Mouse (Mus musculus) Muller cell, postnatal 12 days (primary cell): Measurements from ENCODE around the gene Taar6.

Experiments used
- DNase-seq: peaks from one replicate; pipeline ENCODE4 v3.0.0-alpha.2; 2015; ENCODE audit errors: inconsistent ontology term

Taar6 gene

GRCm38 (mm10) chr10:23985546-23985945, at the start of gene Taar6:
Taar6 (minus strand) TSS chr10:23985646.
- no peak for DNase-seq

GRCm38 (mm10) chr10:24031347-24031746, 45.9 kb upstream of the Taar6 start:
- no peak for DNase-seq

DNA sequence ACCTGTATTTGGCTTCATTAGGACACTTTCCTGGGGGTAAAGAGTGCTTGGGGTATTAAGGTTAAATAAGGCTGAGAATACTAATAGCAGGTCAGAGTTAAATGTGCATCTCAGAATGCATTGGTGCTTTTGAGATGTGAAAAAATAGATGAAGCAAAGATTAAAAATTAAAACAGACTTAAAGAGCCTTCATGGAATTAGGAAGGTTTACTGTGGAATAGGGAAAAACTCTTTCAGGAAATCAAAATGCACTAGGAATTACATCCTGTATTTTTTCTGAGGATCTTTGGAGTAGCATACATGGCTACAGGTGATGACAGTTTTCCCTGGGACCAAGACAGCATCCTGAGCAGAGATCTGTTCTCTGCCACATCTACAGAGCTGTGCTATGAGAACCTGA, 41.5 kb upstream of the Taar6 start, which contains the start of gene Taar7d:
Gene Taar7d (plus strand): TSS at position 301 of the 400 bp plus-strand sequence.
- DNase-seq: no peak

DNA sequence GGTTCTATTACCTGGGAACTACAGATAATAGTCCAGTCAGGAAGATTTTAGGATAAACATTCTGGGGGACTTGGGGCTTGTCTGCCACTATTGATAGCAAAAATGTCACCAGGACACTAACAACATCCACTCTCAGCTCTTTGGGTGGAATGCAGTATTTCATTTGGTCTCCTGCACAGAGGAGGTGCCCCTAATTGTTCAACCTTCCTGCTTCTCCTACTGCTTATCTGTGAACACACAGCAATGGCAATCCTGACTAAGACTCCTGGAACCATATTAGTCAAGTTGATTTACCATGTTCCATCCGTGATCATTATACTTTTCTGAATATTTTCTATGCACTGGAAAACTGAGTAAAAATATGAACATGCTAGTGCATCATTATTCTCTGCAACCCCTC, 22.7 kb upstream of the Taar6 start:
- DNase-seq: no peak

DNA sequence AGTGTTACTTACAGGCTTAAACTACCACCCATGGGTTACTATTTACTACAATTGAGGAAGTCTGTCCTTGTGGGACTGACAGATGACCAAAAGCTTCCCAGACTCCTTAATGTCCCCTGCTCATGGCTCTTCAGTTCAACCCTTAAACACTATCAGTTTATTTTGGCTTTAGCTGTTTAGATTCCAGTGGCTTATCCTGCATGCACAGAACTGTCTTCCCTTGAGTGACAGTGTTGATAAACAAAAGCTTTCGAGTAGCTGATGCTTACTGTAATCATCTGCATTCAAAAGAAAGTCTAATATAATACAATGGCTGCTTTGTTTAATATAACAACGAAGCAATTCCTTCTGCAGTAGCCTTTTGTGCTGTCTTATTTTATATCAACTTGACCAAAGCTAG, 21.6 kb upstream of the Taar6 start:
- DNase-seq: no peak

- DNase-seq: peak; percentile 17
Measured at GRCm38 (mm10) chr10:24006442-24006841, 21.0 kb upstream of the Taar6 start.

GRCm38 (mm10) chr10:23999639-24000038, 14.2 kb upstream of the Taar6 start, which contains the start of gene Taar7b:
Taar7b (plus strand) TSS chr10:23999939.
- no peak for DNase-seq

DNA sequence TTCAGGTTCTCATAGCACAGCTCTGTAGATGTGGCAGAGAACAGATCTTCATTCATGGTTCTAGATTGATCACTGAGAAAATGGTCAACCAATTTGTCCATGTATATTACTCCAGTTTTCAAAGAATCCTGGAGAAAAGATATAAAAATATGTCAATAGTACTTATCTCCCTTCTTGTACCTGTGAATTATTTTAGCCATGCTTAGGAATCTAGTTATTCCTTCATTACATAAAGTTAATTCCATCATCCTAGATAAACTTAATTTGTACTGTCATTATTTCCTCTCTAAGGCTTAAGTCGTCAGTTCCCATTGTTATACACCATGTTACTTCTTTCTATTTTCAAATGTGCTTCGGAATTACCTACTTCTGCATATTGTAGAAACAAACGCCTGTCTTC, 7.9 kb upstream of the Taar6 start, which contains the start of gene Taar7a:
Gene Taar7a (minus strand): TSS at position 101 of the 400 bp plus-strand sequence.
- no peak for DNase-seq

DNA sequence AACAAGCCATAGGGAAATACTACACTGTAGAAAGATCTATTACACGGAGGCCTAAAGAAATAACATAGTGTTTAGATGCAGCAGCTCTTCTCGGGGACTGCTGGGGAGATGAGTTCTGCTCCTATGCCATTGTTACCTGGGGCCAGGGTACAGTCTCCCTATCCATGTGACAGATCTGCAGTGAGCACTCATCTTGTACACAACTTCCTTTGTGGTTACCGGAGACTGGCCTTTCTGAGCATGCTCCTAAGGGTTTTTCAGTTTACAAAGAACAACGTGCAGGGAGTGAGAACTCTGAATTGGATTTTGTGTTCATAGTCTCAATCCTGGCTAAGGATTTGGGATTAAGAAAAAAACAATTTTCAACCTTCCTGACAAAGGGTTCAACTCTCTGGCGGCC, 973 bp upstream of the Taar6 start:
- no peak for DNase-seq

GRCm38 (mm10) chr10:23978901-23979705, 6.3 kb downstream of the Taar6 start:
- DNase-seq: peak; percentile 92

- DNase-seq: no peak
Measured at GRCm38 (mm10) chr10:23977958-23978357, 7.5 kb downstream of the Taar6 start.

DNA sequence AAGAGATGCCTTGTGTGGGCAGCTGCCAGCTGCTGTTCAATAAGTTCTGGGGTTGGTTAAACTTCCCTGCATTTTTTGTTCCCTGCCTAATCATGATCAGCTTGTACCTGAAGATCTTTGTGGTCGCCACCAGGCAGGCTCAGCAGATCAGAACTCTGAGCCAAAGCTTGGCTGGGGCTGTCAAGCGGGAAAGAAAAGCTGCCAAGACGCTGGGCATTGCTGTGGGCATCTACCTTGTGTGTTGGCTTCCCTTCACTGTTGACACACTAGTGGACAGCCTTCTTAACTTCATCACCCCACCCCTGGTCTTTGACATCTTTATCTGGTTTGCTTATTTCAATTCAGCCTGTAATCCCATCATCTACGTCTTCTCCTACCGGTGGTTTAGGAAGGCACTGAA, 14.2 kb downstream of the Taar6 start:
- DNase-seq: no peak

GRCm38 (mm10) chr10:23970656-23971165, 14.7 kb downstream of the Taar6 start, which contains the start of gene Taar5:
Taar5 (plus strand) TSS chr10:23970706.
- no peak for DNase-seq

DNA sequence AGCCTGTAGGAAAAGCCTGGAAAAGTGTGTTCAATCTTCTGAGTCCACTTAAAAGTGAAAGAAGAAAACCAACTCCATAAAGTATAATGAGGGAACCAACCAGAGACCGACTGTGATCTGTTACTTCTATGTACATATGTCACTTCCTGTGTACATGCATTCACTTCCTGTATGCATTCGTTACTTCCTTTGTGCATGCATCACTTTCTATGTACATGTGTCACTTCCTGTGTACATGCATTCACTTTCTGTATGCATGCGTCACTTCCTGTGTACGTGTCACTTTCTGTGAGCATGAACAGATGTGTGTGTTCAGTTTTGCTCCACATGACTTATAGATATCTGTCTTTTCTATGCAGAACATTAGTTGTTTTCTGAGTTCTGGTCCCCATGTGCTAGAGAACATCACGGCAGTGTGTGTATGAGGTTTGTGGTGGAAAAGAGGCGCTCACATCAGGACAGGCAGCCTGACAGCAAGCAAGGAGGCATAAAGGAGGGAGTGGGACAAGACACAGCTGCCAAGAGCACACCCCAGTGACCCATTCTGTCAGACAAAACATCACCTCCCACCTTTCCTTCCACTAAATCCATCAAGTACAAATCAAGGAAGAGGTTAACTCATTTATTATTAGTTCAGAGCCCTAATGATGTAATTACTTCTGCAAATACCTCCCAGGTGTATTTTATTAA, 20.4 kb downstream of the Taar6 start:
- no peak for DNase-seq

- no peak for DNase-seq
Measured at GRCm38 (mm10) chr10:23963444-23963843, 22.0 kb downstream of the Taar6 start.

- DNase-seq: no peak
Measured at GRCm38 (mm10) chr10:23960444-23960915, 25.0 kb downstream of the Taar6 start, which contains the start of gene Taar4. Taar4 (plus strand) TSS chr10:23960494.

DNA sequence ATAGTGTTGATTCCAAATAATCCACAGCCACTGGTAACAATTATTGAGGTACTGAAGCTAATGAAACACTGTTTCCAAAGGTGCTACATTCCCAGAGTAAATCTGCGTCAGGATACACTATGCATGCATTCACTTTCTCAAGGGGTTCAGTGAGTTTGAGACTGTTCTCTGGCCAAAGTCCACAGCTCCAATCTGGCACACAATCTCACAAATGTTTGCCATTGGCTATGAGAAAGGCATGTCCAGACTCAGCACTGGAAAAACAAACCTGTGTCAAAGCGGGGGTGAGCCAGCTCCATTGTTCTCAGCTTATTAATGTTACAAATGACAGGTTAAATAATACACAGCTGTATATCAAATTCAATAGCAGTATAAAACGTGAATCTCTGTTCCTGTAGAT, 26.4 kb downstream of the Taar6 start:
- no peak for DNase-seq

DNA sequence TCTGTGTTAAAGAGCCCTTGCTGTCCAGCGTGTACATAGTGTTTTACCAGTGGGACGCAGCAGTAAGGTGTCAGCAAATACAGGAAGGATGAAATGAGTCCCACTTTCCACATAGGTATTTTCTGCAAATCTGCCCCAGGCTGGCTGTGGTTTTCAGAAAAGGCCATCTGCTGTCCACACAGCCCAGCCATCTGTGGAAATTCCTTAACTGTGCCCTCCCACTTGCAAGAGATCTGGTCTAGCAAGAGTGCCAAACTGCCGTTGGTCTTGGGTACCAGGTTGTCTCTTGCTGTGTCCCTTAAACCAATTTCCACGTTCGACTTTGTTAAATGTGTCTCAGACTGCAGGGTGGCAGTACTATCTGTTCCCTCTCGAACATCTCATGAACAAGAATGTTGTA, 33.7 kb downstream of the Taar6 start:
- DNase-seq: no peak

- DNase-seq: no peak
Measured at GRCm38 (mm10) chr10:23949508-23950005, 35.9 kb downstream of the Taar6 start, which contains the start of gene Taar3. Taar3 (plus strand) TSS chr10:23949558.

DNA sequence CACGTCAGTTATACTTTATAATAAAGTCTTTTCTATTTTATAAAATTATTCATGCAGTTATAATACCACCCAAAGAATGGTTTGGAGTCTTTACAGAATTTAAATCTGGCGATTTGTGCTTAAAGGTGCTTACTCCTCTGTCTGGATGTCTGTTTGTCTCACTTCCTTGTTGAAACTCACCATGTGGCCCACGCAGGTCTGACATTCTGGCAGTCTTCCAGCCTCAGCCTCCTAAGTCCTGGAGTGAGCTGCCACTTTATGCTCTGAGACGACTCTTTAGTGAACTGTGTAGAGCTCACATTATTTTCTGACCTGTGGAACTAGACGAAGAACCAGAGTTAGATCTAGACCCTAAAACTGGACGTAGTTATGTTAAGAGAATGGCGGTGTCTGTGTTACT, 37.4 kb downstream of the Taar6 start:
- DNase-seq: no peak

- DNase-seq: no peak
Measured at GRCm38 (mm10) chr10:23942465-23942864, 43.0 kb downstream of the Taar6 start.

GRCm38 (mm10) chr10:23938312-23938711, 47.1 kb downstream of the Taar6 start, which contains the start of gene Taar2:
Taar2 (plus strand) TSS chr10:23938572.
- no peak for DNase-seq
